Mouse (Mus musculus): ENCODE measurements around the gene Ctsw. TPM values are rescaled to one million over a fixed set of nuclear protein-coding genes. Genes with fewer than 3 reads are reported as not detected.

Ctsw gene
- not detected for polyA plus RNA-seq (2014; fragmentation: Illumina TruSeq; extraction: RNeasy Lipid Tissue Mini Kit (QIAGEN cat#74804); ENCODE audit: low read depth, low replicate concordance)

DNA sequence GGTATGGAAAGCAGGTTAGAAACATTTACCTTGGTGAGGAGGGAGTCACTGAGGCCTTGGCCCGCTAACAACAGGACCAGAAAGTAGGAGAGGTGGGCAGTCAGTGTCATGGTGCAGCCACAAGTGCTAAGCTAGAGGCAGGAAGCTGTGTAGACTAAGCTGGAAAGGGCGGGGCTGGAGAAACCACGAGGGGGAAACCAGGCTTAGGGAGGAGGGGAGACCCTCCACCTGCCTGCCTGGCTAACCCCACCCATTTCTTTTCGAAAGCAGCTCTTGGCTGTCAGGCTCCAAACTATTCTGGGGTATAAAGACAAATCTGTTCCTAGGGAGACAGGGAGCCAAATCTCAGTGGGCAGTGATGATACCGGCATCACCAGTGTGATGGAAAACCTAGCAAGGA, at the start of gene Ctsw:
Gene Ctsw (minus strand): TSS at position 134 of the 400 bp plus-strand sequence.

GRCm38 (mm10) chr19:5510031-5511026, 42.0 kb upstream of the Ctsw start, which contains the start of gene Snx32:
Snx32 (minus strand) TSS chr19:5510538.

DNA sequence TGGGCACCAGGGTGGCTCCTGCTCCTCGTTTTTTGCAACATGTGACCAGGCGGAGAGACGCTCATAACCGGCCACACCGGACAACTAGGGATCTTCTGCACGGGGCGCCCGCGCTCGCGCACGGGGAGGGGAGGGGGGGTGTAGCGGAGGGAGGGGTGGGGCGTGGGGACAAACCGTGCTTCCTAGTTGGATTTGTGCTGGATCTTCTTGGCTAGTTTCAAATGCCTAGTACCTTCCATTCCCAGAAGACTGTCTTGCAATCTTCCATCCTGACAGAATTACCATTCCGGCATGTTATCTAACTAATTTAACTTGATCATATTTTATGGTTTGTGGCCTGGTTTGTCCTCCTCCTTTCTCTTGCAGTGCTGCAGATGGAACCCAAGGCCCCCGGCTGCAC, 35.4 kb upstream of the Ctsw start, which contains the start of gene 1700020D05Rik:
Gene 1700020D05Rik (minus strand): TSS at position 101 of the 400 bp plus-strand sequence.

GRCm38 (mm10) chr19:5490313-5490897, 22.1 kb upstream of the Ctsw start, which contains the start of gene Cfl1:
Cfl1 (plus strand) TSS chr19:5490455.

DNA sequence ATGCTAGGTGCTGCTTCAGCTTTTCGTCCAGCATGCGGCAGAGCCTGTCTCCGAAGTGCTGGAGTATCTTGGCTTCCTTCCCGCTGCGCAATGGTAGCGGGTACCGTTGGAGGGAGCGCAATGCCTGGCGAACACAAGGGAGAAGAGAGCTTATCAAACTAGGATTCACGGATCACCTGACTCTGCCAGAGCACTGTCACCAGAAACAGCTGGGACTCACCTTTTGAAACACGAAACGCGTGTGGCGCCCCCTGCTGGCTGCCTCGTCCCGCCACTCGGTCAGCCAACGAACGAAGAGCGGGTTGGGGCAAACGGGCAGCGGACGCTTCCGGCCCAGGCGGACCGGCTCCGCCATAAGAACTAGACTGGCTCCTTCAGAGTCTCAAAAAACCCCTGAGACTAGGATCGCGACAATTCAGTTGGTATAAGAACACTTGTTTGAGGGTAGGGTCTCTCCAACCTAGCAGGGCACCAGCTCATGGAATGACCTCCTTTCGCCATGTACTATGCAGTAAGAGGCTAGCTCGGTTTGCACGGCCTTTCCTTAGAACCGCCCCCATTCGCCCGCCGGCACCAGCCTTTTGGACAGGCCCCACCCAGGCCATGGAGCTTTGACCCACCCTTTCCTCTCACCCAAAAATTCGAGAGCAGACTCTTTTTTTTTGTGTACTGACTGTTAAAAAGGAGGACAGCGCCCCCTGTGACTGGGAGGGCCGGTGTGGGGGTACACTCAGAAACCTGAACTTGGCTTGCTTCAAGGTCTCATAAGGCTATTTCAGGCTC, 19.7 kb upstream of the Ctsw start, which contains the start of gene Mus81:
Gene Mus81 (minus strand): TSS at position 635 of the 783 bp plus-strand sequence.

DNA sequence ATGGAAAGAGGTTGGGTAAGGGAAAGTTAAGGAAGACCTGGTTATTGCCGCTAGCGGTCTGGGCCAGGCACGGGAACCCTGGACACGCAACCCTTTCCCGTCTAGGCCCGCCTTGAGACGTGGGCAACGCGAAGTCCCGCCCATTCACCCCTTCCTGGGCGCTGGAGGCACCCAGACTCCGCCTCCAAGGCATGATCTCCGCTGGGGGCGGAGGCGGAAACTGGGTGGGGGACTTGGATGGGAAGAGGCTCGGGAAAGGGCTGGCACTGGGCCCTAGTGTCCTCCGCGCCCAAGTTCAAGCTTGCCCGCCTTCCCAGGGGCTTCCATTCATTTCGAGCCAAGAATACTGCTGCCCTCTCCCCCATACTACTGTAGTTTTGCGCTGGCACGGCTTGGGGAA, 5.4 kb upstream of the Ctsw start, which contains the start of gene Efemp2:
Gene Efemp2 (plus strand): TSS at position 235 of the 400 bp plus-strand sequence.

DNA sequence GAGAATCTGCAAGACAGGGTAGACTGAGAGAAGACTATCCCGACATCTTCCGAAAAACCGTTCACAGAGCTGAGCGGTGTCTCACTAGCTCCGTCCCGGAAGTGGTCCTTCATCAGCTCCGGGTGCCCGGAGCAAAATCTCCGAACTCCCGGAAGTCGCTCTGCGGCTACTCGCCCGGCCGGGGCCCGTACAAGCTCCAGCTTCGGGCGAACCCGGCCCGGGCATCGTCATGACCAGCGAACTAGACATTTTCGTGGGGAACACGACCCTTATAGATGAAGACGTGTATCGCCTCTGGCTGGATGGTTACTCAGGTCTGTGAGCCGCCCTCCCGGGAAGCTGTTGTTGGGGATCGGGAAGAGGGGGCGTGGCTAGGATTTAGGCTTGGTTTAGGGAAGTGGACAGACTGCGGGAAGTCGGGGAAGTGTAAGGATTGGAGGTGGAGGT, 7.8 kb downstream of the Ctsw start, which contains the start of gene Fibp:
Gene Fibp (plus strand): TSS at position 151 of the 447 bp plus-strand sequence.

GRCm38 (mm10) chr19:5457746-5458442, 10.4 kb downstream of the Ctsw start, which contains the start of gene Ccdc85b:
Ccdc85b (minus strand) TSS chr19:5457894.

GRCm38 (mm10) chr19:5447515-5448353, 20.6 kb downstream of the Ctsw start, which contains the start of gene Fosl1:
Fosl1 (plus strand) TSS chr19:5447547.

DNA sequence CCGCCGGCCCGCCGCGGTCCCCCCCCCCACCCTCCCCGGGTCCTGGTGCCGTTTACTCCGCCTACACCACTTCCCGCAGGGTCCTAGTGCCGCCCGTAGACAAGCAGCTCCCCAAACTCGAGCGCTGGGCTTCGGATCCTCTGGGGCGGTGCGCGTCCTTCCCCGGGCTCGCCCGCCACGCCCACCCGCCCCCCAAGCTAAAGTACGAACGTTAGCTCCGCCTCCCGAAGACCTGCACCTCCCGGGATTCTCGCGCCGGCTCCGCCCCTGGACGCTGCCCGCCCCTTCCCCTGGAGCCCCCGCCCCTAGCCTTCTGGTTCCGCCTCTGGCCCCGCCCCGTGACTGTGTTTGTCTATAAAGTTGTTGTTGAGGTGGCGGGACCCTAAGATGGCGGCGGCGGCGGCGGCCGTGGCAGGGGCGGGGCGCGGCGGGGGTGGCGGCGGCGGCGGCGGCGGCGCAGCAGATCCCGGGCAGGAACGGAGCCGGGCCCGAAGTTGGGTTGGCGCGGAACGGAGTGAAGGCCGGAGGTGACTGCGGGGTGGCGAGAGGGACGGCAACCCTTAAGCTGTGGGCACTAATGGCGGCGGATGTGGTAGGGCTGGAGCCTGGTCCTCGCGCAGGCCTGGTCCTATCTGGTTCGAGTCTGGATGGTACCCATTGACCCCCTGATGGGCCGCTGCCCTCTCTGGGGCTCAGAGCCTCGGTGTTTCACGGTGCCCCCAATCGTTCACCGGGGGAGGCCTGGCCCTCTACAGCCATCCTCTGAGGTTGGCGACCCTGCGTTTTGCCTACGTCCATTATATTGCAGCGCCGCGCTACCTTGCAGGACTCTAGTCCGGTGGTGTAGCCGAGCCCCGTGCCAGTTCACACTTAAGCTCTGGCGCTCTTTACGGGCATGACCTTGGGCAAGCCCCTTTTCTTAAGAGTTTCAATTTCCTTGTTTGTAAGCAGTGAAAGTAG, 43.2 kb downstream of the Ctsw start, which contains the start of the genes Drap1 and AI837181:
Gene Drap1 (minus strand): TSS at position 198 of the 960 bp plus-strand sequence.
Gene AI837181 (plus strand): TSS at position 363 of the 960 bp plus-strand sequence.

Other genes with a start within 250 kb of the Ctsw start
- 3.7 TPM for gene Pacs1, start 195.4 kb downstream of the Ctsw start, polyA plus RNA-seq (2014; fragmentation: Illumina TruSeq; extraction: RNeasy Lipid Tissue Mini Kit (QIAGEN cat#74804); ENCODE audit: low read depth, low replicate concordance)
- gene Sf3b2, start 173.1 kb downstream of the Ctsw start, polyA plus RNA-seq (2014; fragmentation: Illumina TruSeq; extraction: RNeasy Lipid Tissue Mini Kit (QIAGEN cat#74804); ENCODE audit: low read depth, low replicate concordance), result 32.5 TPM
- gene Gal3st3, start 170.2 kb downstream of the Ctsw start, polyA plus RNA-seq (2014; fragmentation: Illumina TruSeq; extraction: RNeasy Lipid Tissue Mini Kit (QIAGEN cat#74804); ENCODE audit: low read depth, low replicate concordance), result not detected
- gene Catsper1, start 132.8 kb downstream of the Ctsw start, polyA plus RNA-seq (2014; fragmentation: Illumina TruSeq; extraction: RNeasy Lipid Tissue Mini Kit (QIAGEN cat#74804); ENCODE audit: low read depth, low replicate concordance), result not detected
- gene Cst6, start 118.9 kb downstream of the Ctsw start, polyA plus RNA-seq (2014; fragmentation: Illumina TruSeq; extraction: RNeasy Lipid Tissue Mini Kit (QIAGEN cat#74804); ENCODE audit: low read depth, low replicate concordance), result not detected
- 13.9 TPM for gene Eif1ad, start 101.8 kb downstream of the Ctsw start, polyA plus RNA-seq (2014; fragmentation: Illumina TruSeq; extraction: RNeasy Lipid Tissue Mini Kit (QIAGEN cat#74804); ENCODE audit: low read depth, low replicate concordance)
- gene Banf1, start 101.3 kb downstream of the Ctsw start, polyA plus RNA-seq (2014; fragmentation: Illumina TruSeq; extraction: RNeasy Lipid Tissue Mini Kit (QIAGEN cat#74804); ENCODE audit: low read depth, low replicate concordance), result 5.5 TPM
- gene Sart1, start 79.8 kb downstream of the Ctsw start, polyA plus RNA-seq (2014; fragmentation: Illumina TruSeq; extraction: RNeasy Lipid Tissue Mini Kit (QIAGEN cat#74804); ENCODE audit: low read depth, low replicate concordance), result 2.4 TPM
- not detected for gene Tsga10ip, start 66.0 kb downstream of the Ctsw start, polyA plus RNA-seq (2014; fragmentation: Illumina TruSeq; extraction: RNeasy Lipid Tissue Mini Kit (QIAGEN cat#74804); ENCODE audit: low read depth, low replicate concordance)
- 3.1 TPM for gene Drap1, start 43.5 kb downstream of the Ctsw start, polyA plus RNA-seq (2014; fragmentation: Illumina TruSeq; extraction: RNeasy Lipid Tissue Mini Kit (QIAGEN cat#74804); ENCODE audit: low read depth, low replicate concordance)
- not detected for gene AI837181, start 43.4 kb downstream of the Ctsw start, polyA plus RNA-seq (2014; fragmentation: Illumina TruSeq; extraction: RNeasy Lipid Tissue Mini Kit (QIAGEN cat#74804); ENCODE audit: low read depth, low replicate concordance)
- not detected for gene Fosl1, start 21.0 kb downstream of the Ctsw start, polyA plus RNA-seq (2014; fragmentation: Illumina TruSeq; extraction: RNeasy Lipid Tissue Mini Kit (QIAGEN cat#74804); ENCODE audit: low read depth, low replicate concordance)
- 0.81 TPM for gene Ccdc85b, start 10.6 kb downstream of the Ctsw start, polyA plus RNA-seq (2014; fragmentation: Illumina TruSeq; extraction: RNeasy Lipid Tissue Mini Kit (QIAGEN cat#74804); ENCODE audit: low read depth, low replicate concordance)
- gene Fibp, start 7.9 kb downstream of the Ctsw start, polyA plus RNA-seq (2014; fragmentation: Illumina TruSeq; extraction: RNeasy Lipid Tissue Mini Kit (QIAGEN cat#74804); ENCODE audit: low read depth, low replicate concordance), result 3.6 TPM
- gene Efemp2, start 5.4 kb upstream of the Ctsw start, polyA plus RNA-seq (2014; fragmentation: Illumina TruSeq; extraction: RNeasy Lipid Tissue Mini Kit (QIAGEN cat#74804); ENCODE audit: low read depth, low replicate concordance), result not detected
- gene Mus81, start 19.9 kb upstream of the Ctsw start, polyA plus RNA-seq (2014; fragmentation: Illumina TruSeq; extraction: RNeasy Lipid Tissue Mini Kit (QIAGEN cat#74804); ENCODE audit: low read depth, low replicate concordance), result 0.69 TPM
- gene Cfl1, start 21.9 kb upstream of the Ctsw start, polyA plus RNA-seq (2014; fragmentation: Illumina TruSeq; extraction: RNeasy Lipid Tissue Mini Kit (QIAGEN cat#74804); ENCODE audit: low read depth, low replicate concordance), result 142 TPM
- gene 1700020D05Rik, start 35.3 kb upstream of the Ctsw start, polyA plus RNA-seq (2014; fragmentation: Illumina TruSeq; extraction: RNeasy Lipid Tissue Mini Kit (QIAGEN cat#74804); ENCODE audit: low read depth, low replicate concordance), result not detected
- 0.36 TPM for gene Snx32, start 42.0 kb upstream of the Ctsw start, polyA plus RNA-seq (2014; fragmentation: Illumina TruSeq; extraction: RNeasy Lipid Tissue Mini Kit (QIAGEN cat#74804); ENCODE audit: low read depth, low replicate concordance)
- gene Ovol1, start 92.1 kb upstream of the Ctsw start, polyA plus RNA-seq (2014; fragmentation: Illumina TruSeq; extraction: RNeasy Lipid Tissue Mini Kit (QIAGEN cat#74804); ENCODE audit: low read depth, low replicate concordance), result 2.4 TPM
- not detected for gene Ap5b1, start 99.5 kb upstream of the Ctsw start, polyA plus RNA-seq (2014; fragmentation: Illumina TruSeq; extraction: RNeasy Lipid Tissue Mini Kit (QIAGEN cat#74804); ENCODE audit: low read depth, low replicate concordance)
- gene Rnaseh2c, start 133.4 kb upstream of the Ctsw start, polyA plus RNA-seq (2014; fragmentation: Illumina TruSeq; extraction: RNeasy Lipid Tissue Mini Kit (QIAGEN cat#74804); ENCODE audit: low read depth, low replicate concordance), result 2.0 TPM
- 18.3 TPM for gene Kat5, start 141.7 kb upstream of the Ctsw start, polyA plus RNA-seq (2014; fragmentation: Illumina TruSeq; extraction: RNeasy Lipid Tissue Mini Kit (QIAGEN cat#74804); ENCODE audit: low read depth, low replicate concordance)
- 0.89 TPM for gene Rela, start 169.0 kb upstream of the Ctsw start, polyA plus RNA-seq (2014; fragmentation: Illumina TruSeq; extraction: RNeasy Lipid Tissue Mini Kit (QIAGEN cat#74804); ENCODE audit: low read depth, low replicate concordance)
- 0.20 TPM for gene Sipa1, start 195.2 kb upstream of the Ctsw start, polyA plus RNA-seq (2014; fragmentation: Illumina TruSeq; extraction: RNeasy Lipid Tissue Mini Kit (QIAGEN cat#74804); ENCODE audit: low read depth, low replicate concordance)
- gene Map3k11, start 220.2 kb upstream of the Ctsw start, polyA plus RNA-seq (2014; fragmentation: Illumina TruSeq; extraction: RNeasy Lipid Tissue Mini Kit (QIAGEN cat#74804); ENCODE audit: low read depth, low replicate concordance), result 0.40 TPM
- 0.16 TPM for gene Pcnx3, start 220.4 kb upstream of the Ctsw start, polyA plus RNA-seq (2014; fragmentation: Illumina TruSeq; extraction: RNeasy Lipid Tissue Mini Kit (QIAGEN cat#74804); ENCODE audit: low read depth, low replicate concordance)
- not detected for gene Kcnk7, start 235.9 kb upstream of the Ctsw start, polyA plus RNA-seq (2014; fragmentation: Illumina TruSeq; extraction: RNeasy Lipid Tissue Mini Kit (QIAGEN cat#74804); ENCODE audit: low read depth, low replicate concordance)

Measured in kidney, adult 10 weeks (tissue).